Mouse (Mus musculus) embryonic fibroblast, embryonic 13.5 days (primary cell): ENCODE results near the gene Eif2s3y. TPM values are rescaled to one million over a fixed set of nuclear protein-coding genes. Genes with fewer than 3 reads are reported as not detected.

Experiments used
- H3K27ac ChIP-seq: 2 replicates; pipeline ENCODE4 v1.5.1; 2012; ENCODE audit warnings: low read length, control low read depth, inconsistent platforms; ENCODE audit not compliant: insufficient read depth
- H3K4me1 ChIP-seq: 2 replicates; pipeline ENCODE4 v1.6.1; 2011; ENCODE audit warnings: low read length; ENCODE audit not compliant: control insufficient read depth, insufficient read depth
- H3K4me3 ChIP-seq: 2 replicates; pipeline ENCODE4 v1.5.1; 2011; ENCODE audit warnings: mild to moderate bottlenecking, control low read depth, low read length; ENCODE audit not compliant: insufficient read depth
- CTCF ChIP-seq: IDR thresholded peaks from 2 replicates; pipeline ENCODE4 v1.5.1; 2011; ENCODE audit warnings: mild to moderate bottlenecking, control low read depth, low read length, moderate library complexity, borderline replicate concordance; ENCODE audit not compliant: insufficient read depth
- POLR2A ChIP-seq: IDR thresholded peaks from 2 replicates; pipeline ENCODE4 v1.6.1; 2011; ENCODE audit warnings: low read depth, mild to moderate bottlenecking, control low read depth, low read length, moderate library complexity
- polyA plus RNA-seq: library from polyadenylated mRNA; stranded (reverse); fragments of >200 nt; gene quantifications from 2 replicates; pipeline ENCODE4 v1.2.4, GENCODE M21; 2011; ENCODE audit warnings: low read depth; ENCODE audit not compliant: missing spikeins, insufficient read length

The Eif2s3y gene
- polyA plus RNA-seq, result 87.1 and 100 TPM in 2 replicates

DNA sequence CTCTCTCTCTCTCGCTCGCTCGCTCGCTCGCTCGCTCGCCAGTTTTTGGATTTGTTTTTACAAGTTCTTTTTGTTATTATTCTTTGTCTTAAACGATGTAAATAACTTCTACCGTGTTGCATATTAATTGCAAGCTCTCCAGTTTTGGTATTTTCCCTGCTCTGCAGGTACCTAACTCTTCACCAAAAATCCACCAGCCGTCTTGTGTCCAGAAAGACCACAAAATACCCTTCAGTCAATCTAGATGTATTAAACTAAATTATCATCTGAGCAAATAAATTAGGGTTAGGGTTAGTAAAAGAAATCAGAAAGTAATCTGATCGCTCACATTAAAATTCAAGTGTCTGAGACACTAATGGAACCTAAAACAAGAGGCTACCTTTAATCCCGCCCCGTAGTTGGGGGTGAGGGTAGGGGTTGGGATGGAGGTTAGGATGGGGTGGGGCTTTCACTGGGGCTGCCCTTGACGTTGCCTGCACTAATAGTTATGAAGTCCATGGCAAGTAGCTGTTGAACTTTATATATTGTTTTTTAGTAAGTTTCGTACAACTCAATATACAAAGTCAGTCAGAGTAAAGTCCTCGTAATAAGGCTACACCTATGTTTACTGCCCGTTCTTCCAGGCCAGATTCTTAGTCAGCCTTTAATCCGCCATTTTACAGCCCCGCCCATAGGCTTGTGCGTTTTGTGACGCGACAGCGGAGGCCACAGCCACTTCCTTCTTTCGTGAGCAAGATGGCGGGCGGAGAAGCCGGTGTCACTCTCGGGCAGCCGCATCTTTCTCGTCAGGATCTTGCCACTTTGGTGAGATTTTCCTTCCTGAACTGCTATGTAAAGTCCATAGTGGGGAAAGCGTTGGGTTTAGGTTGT is at the start of gene Eif2s3y:
Gene Eif2s3y, plus strand, starts transcription at position 662 of the 870 bp plus-strand sequence.
- peak within 1 kb of the TSS; percentile 40 for H3K27ac ChIP-seq
- H3K4me1 ChIP-seq, result no peaks in the 10 kb centered on the region
- no peak for TF ChIP-seq POLR2A
- TF ChIP-seq CTCF, result no peak
- H3K4me3 ChIP-seq, result peak within 1 kb of the TSS; percentile 59

Other genes with a start within 250 kb of the Eif2s3y start
- not detected in 2 replicates for gene Zfy1, start 213.1 kb upstream of the Eif2s3y start, polyA plus RNA-seq
- not detected in 2 replicates for gene Uba1y, start 191.9 kb upstream of the Eif2s3y start, polyA plus RNA-seq
- gene Kdm5d, start 112.8 kb upstream of the Eif2s3y start, polyA plus RNA-seq, result 27.2 and 30.0 TPM in 2 replicates
- gene Uty, start 235.2 kb downstream of the Eif2s3y start, polyA plus RNA-seq, result 22.2 and 27.8 TPM in 2 replicates